Mouse (Mus musculus): ENCODE results near the gene Sirt2. TPM values are rescaled to one million over a fixed set of nuclear protein-coding genes. Genes with fewer than 3 reads are reported as not detected.

The Sirt2 gene
- total RNA-seq (2014; rRNA removed) (92.6 and 95.5 TPM in 2 replicates), polyA plus RNA-seq (2015; fragmentation: Nextera tagmentation; extraction: Ambion mirVana) (147 and 160 TPM in 2 replicates)

DNA sequence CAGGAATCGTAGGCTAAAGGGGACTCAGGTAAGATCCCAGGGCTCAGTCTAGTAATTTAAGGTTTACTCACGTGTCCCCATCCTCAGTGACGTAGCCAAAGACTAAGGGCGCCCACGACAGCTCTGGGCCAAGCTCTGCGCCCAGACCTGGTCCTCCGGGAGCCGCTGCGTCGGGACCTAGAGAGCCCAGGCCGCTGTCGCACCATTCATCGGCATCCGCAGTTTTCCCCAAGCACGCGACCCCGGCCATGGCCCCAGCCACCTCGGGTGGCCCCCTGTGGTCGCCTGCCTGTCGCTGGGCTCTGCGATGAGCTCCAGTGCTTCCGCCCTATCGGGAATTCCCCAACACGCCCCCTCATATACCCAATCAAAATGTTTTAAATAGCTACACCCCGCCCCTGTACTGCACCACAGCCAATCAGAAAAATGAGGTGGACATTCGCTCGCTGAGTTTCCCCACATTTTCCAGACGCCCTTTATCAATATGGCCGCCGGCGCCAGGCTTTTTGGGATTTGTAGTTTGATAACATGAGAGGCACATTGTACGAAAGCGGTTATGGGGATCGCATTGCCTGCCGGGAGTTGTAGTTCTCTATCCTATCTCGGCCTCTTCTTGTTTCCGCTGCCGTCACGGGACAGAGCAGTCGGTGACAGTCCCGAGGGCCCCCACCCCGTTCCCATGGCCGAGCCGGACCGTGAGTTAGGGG, at the start of gene Sirt2:
Gene Sirt2, plus strand, starts transcription at position 563 of the 707 bp plus-strand sequence.
- Histone ChIP-seq H3K9ac (replicated peaks; ENCODE audit: low read length) (peak within 1 kb of the TSS; percentile 69), H3K4me2 (ENCODE audit: low read depth, low read length) (peak within 1 kb of the TSS; percentile 76), H3K4me3 (ENCODE audit: low read length) (peak within 1 kb of the TSS; percentile 81), H3K27me3 (ENCODE audit: insufficient read depth, low read length) (no peaks in the 10 kb centered on the region), H3K9me3 (ENCODE audit: low read length) (no peaks in the 10 kb centered on the region), H3K27ac (peak within 1 kb of the TSS; percentile 68; the same call in 1 of the 2 replicates), H3K36me3 (ENCODE audit: insufficient read depth, low read length) (peaks cover 8% of the 10 kb centered on the region; the same call in 1 of the 2 replicates), H3K4me1 (ENCODE audit: insufficient read depth, low read length) (peaks cover 16% of the 10 kb centered on the region)
- ATAC-seq (peak; percentile 99), DNase-seq (ENCODE audit: low spot score) (peak; percentile 99)
- WGBS = under 1% methylated on average over 45 of the region's 45 CpGs
- TF ChIP-seq CTCF (IDR thresholded peaks at IDR 0.05; ENCODE audit: low read depth) = peak; percentile 19; the same call in 1 of the 2 replicates

DNA sequence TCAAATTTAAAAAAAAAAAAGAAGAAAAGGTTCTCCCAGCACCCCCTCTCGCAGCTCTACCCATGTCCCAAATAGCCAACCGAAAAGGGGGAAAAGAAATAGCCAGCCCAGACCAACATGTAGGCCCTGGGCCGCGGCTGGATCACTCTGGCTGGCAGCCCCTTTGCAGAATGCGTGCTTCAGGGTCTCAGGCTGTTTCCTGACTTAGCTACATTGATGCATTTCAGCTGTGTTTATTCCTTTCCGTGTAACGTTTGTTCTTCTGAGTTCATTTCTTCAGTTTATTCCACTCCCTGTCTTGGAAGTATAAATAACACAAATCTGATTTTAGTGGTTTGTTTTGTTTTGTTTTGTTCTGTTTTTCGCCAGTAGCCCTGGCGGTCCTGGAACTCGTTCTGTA, 48.8 kb upstream of the Sirt2 start:
- H3K36me3 ChIP-seq (ENCODE audit: insufficient read depth, low read length) = no peaks in the 10 kb centered on the region
- 93% methylated on average over 10 of the region's 10 CpGs for WGBS
- no peak for TF ChIP-seq CTCF (IDR thresholded peaks at IDR 0.05; ENCODE audit: low read depth)

GRCm38 (mm10) chr7:28719159-28719558, 47.4 kb upstream of the Sirt2 start:
- H3K4me2 ChIP-seq (ENCODE audit: low read depth, low read length) = no peak overlapping the region
- no peak for TF ChIP-seq CTCF (IDR thresholded peaks at IDR 0.05; ENCODE audit: low read depth)
- no peaks in the 10 kb centered on the region for H3K27me3 ChIP-seq (ENCODE audit: insufficient read depth, low read length)
- no peak overlapping the region for H3K9ac ChIP-seq (replicated peaks; ENCODE audit: low read length)
- ATAC-seq (no peak), DNase-seq (ENCODE audit: low spot score) (no peak)
- peaks cover 5% of the 10 kb centered on the region; the same call in 1 of the 2 replicates for H3K4me1 ChIP-seq (ENCODE audit: insufficient read depth, low read length)
- 58% methylated on average over 4 of the region's 4 CpGs for WGBS
- no peaks in the 10 kb centered on the region for H3K36me3 ChIP-seq (ENCODE audit: insufficient read depth, low read length)
- no peaks in the 10 kb centered on the region for H3K9me3 ChIP-seq (ENCODE audit: low read length)
- no peak overlapping the region for H3K4me3 ChIP-seq (ENCODE audit: low read length)
- no peak overlapping the region for H3K27ac ChIP-seq

More for the DNA sequence above, 48.8 kb upstream of the Sirt2 start:
- H3K4me1 ChIP-seq (ENCODE audit: insufficient read depth, low read length) = peaks cover 5% of the 10 kb centered on the region; the same call in 1 of the 2 replicates
- no peaks in the 10 kb centered on the region for H3K9me3 ChIP-seq (ENCODE audit: low read length)
- no peak overlapping the region for H3K9ac ChIP-seq (replicated peaks; ENCODE audit: low read length)
- H3K4me2 ChIP-seq (ENCODE audit: low read depth, low read length) = no peak overlapping the region
- H3K27me3 ChIP-seq (ENCODE audit: insufficient read depth, low read length) = no peaks in the 10 kb centered on the region
- ATAC-seq = no peak
- no peak for DNase-seq (ENCODE audit: low spot score)
- no peak overlapping the region for H3K27ac ChIP-seq
- H3K4me3 ChIP-seq (ENCODE audit: low read length) = no peak overlapping the region

- no peak overlapping the region for H3K27ac ChIP-seq
- ATAC-seq = no peak
- H3K4me2 ChIP-seq (ENCODE audit: low read depth, low read length) = no peak overlapping the region
- no peaks in the 10 kb centered on the region for H3K36me3 ChIP-seq (ENCODE audit: insufficient read depth, low read length)
- H3K4me1 ChIP-seq (ENCODE audit: insufficient read depth, low read length) = peaks cover 5% of the 10 kb centered on the region; the same call in 1 of the 2 replicates
- WGBS = 85% methylated on average over 2 of the region's 2 CpGs
- H3K4me3 ChIP-seq (ENCODE audit: low read length) = no peak overlapping the region
- H3K27me3 ChIP-seq (ENCODE audit: insufficient read depth, low read length) = no peaks in the 10 kb centered on the region
- no peaks in the 10 kb centered on the region for H3K9me3 ChIP-seq (ENCODE audit: low read length)
- TF ChIP-seq CTCF (IDR thresholded peaks at IDR 0.05; ENCODE audit: low read depth) = no peak
- H3K9ac ChIP-seq (replicated peaks; ENCODE audit: low read length) = no peak overlapping the region
- DNase-seq (ENCODE audit: low spot score) = no peak
Observed at GRCm38 (mm10) chr7:28719650-28720049, 46.9 kb upstream of the Sirt2 start.

GRCm38 (mm10) chr7:28720753-28721537, 45.6 kb upstream of the Sirt2 start:
- H3K27me3 ChIP-seq (ENCODE audit: insufficient read depth, low read length) = no peaks in the 10 kb centered on the region
- H3K9me3 ChIP-seq (ENCODE audit: low read length) = no peaks in the 10 kb centered on the region
- no peak for TF ChIP-seq CTCF (IDR thresholded peaks at IDR 0.05; ENCODE audit: low read depth)
- no peaks in the 10 kb centered on the region for H3K36me3 ChIP-seq (ENCODE audit: insufficient read depth, low read length)
- peaks cover 5% of the 10 kb centered on the region; the same call in 1 of the 2 replicates for H3K4me1 ChIP-seq (ENCODE audit: insufficient read depth, low read length)
- H3K4me2 ChIP-seq (ENCODE audit: low read depth, low read length) = no peak overlapping the region
- 57% methylated on average over 3 of the region's 3 CpGs for WGBS
- H3K9ac ChIP-seq (replicated peaks; ENCODE audit: low read length) = no peak overlapping the region
- no peak for ATAC-seq
- H3K4me3 ChIP-seq (ENCODE audit: low read length) = no peak overlapping the region
- peak; percentile 29 for DNase-seq (ENCODE audit: low spot score)
- H3K27ac ChIP-seq = no peak overlapping the region

- no peaks in the 10 kb centered on the region for H3K9me3 ChIP-seq (ENCODE audit: low read length)
- ATAC-seq (no peak), DNase-seq (ENCODE audit: low spot score) (no peak)
- no peak overlapping the region for H3K27ac ChIP-seq
- no peak overlapping the region for H3K4me2 ChIP-seq (ENCODE audit: low read depth, low read length)
- no peak overlapping the region for H3K9ac ChIP-seq (replicated peaks; ENCODE audit: low read length)
- no peak overlapping the region for H3K4me3 ChIP-seq (ENCODE audit: low read length)
- no peaks in the 10 kb centered on the region for H3K36me3 ChIP-seq (ENCODE audit: insufficient read depth, low read length)
- 94% methylated on average over 7 of the region's 7 CpGs for WGBS
- H3K27me3 ChIP-seq (ENCODE audit: insufficient read depth, low read length) = no peaks in the 10 kb centered on the region
- no peaks in the 10 kb centered on the region for H3K4me1 ChIP-seq (ENCODE audit: insufficient read depth, low read length)
- TF ChIP-seq CTCF (IDR thresholded peaks at IDR 0.05; ENCODE audit: low read depth) = peak; percentile 27
Observed at GRCm38 (mm10) chr7:28722079-28722478, 44.5 kb upstream of the Sirt2 start.

All from hindbrain, postnatal 0 days (tissue).